Mouse (Mus musculus): ENCODE data around the gene Ube2z.
A peak's percentile ranks its signal among the peaks of the same experiment; 100 is the strongest.

Ube2z gene

GRCm38 (mm10) chr11:96058309-96058708 lies 6.9 kb downstream of the Ube2z start:
- no peak for DNase-seq (ENCODE audit: low spot score)

GRCm38 (mm10) chr11:96050854-96051253 lies 14.3 kb downstream of the Ube2z start:
- DNase-seq (ENCODE audit: low spot score) = no peak

DNA sequence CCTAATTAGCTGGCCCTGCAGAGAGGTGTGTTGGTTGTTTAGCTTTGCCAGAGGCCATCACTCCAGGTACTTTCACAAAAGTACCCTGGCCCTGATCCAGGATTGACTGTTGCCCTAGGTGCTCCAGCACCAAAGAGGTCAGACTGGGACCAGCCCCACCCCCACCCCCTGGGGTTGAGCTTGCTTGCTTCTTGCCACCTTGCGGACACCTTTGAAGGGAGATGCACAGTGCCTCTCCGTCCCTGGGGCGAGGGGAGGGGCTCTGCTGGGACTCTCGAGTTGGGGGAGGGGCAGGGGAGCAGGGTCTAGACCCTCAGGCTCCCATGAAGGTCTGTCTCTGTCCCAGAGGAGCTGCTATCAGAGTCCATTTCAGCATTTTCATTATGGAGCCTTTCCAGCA lies 15.2 kb downstream of the Ube2z start:
- no peak for DNase-seq (ENCODE audit: low spot score)

DNA sequence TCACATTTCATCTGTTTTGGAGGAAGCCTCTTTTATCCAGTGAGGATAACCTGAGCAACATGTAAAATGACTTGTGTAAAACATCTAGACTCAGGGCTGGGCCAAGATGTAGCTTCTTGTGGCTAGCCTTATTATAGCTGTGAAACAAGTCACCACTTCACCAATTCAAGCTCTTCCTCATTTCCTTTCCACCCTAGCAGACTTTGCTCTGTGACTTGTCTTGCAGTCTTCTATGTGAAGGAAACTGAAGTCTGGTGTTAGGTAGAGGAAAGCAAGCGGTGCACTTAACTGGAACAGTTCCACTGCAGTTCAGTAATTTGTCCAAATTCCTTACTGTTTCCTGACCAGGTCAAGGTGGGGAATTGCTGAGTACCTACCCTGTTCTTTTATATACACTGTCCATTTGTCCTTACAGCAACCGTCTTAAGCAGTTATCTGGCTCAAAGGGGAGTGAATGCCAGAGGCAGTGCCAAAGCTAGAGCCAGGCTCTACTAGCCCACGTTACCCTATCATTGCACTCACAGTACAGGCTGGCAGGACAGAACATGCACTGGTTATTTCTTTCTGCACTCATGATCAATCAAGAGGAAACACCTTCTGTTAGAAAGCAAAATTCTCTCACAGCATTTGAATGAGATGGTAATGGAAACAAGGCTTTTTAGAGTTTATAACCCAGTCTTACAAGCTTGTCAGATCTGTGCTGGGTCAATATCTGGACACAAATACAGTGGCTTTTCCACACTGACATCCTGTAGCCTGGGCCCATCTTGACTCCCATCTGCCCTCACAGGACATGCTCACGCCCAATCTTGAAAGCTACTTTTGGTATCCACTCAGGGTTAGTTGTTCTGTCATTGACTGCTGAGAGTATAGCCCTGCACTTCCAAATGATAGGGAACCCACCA lies 17.5 kb downstream of the Ube2z start:
- DNase-seq (ENCODE audit: low spot score) = no peak

- DNase-seq (ENCODE audit: low spot score) = peak; percentile 47
Observed at GRCm38 (mm10) chr11:96046793-96047192, 18.4 kb downstream of the Ube2z start.

DNA sequence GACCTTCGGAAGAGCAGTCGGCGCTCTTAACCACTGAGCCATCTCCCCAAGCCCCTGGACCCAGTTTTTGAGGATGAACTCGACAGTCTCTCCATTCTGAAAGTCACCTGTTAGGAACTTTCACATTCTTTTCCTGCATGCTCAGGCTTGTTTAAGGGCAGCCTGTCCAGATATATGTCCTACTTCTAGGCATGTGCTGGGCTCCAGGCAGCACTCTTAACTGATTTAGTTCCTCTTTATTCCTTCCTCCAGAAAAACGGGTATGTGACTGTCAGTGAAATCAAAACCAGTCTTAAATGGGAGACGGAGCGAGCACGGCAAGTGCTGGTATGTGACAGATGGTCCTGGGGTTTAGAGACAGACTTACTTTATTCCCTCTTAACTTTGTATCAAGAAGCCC lies 19.2 kb downstream of the Ube2z start:
- DNase-seq (ENCODE audit: low spot score) = no peak

DNA sequence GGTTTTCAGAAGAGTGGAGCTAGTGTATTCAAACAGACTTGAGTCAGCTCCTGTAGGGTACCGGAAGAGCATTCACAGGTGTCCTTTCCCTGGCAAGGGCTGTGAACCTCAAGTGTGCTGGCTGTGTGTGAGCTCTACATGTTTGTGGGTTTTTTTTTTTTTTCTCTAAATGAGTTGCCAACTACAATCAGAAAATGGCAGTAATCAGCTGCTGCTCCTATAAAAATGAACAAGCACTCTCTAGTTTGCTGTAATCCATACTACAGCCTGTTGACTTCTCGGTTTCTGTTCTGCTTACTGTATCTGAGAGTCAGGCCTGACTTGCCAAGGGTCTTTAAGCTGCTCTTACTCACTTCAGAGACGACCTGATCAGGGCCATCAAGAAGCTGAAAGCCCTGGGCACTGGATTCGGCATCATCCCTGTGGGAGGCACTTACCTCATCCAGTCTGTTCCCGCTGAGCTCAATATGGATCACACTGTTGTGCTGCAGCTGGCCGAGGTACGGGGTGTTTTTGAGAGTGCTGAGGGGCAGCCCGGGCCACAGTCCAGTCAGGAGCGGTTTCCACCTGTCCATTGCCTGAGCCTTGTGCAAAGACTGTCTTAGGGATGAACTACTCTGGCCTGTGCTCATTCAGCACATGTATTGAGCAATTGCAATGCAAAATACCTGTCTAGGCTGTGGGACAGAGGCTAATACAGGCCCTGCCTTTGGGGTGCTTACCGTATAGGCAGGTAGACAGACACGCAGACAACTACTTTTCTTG lies 20.2 kb downstream of the Ube2z start:
- no peak for DNase-seq (ENCODE audit: low spot score)

DNA sequence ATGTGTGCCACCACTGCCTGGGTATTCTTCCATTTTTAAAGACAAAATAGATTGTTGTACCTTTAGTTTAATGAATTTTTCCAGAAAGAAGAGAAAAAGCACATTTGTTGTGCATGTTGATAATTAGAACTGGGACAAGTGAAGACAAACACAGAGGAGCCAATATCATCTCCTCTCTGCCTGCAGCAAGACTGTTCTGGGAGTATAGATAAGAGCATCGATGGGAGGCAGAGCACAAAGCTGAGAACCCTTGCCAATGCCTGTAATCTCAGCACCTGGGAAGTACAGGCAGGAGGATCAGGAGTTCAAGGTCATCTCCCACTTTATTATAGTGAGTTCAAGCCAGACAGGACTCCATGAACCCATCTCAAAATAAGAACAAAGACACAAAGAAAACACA lies 26.6 kb downstream of the Ube2z start:
- DNase-seq (ENCODE audit: low spot score) = no peak

- DNase-seq (ENCODE audit: low spot score) = no peak
Observed at GRCm38 (mm10) chr11:96037499-96037898, 27.7 kb downstream of the Ube2z start.

GRCm38 (mm10) chr11:96035133-96035532 lies 30.1 kb downstream of the Ube2z start:
- DNase-seq (ENCODE audit: low spot score) = no peak

DNA sequence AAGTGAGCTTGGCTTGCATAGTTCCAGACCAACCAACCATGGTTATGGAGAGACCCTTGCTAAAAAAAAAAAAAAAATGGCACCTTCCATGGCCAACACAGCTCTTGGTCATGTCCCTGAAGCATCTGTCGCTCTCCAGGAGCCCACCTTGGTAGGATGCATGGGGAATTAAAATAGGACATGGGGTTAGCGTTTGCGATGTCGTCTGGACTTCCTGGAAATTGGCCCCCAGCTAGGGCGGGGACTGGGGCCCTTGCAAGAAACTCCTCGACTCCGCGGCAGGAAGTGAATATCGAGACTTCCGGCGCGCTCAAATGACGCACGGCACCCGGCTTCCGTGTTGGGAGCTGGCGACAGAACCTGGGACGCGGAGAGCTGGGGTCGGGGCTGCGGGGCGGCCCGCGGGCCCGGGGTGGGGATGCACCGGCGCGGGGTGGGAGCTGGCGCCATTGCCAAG lies 30.6 kb downstream of the Ube2z start, which contains the start of gene Snf8:
Snf8 (plus strand) TSS at position 290 of the 457 bp plus-strand sequence.
- peak; percentile 95 for DNase-seq (ENCODE audit: low spot score)

DNA sequence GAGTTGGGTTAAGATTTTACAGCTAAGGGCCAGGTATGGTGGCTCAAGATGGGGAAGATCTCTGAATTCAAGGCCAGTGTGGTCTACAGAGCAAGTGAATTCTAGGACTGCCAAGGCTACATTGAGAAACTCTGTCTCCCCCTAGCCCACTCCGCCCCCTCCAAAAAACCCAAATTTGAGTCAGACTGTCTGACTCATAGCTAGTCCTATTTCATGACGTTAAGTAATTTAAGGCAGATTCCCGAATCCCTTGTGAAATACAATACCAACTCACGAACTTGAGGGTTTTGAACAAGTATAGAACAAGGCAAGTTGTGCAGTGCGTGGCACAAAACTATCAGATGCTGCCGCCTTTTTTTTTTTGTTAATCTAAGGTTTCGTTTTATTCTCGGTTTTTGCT lies 31.1 kb downstream of the Ube2z start:
- DNase-seq (ENCODE audit: low spot score) = no peak

DNA sequence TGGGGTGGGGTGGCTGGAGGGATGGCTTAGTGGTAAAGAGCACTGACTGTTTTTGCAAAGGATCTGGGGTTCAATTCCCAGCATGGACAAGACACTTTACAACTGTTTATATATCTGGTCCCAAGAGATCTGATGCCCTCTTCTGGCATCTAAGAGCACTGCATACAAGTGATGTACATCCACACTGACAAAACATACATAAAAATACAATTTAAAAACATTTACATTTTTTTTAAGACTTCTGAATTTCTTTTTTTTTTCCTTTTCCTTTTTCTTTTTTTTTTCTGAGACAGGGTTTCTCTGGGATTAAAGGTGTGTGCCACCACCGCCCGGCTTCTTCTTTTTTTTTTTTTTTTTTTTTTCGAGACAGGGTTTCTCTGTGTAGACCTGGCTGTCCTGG lies 31.9 kb downstream of the Ube2z start:
- no peak for DNase-seq (ENCODE audit: low spot score)

- no peak for DNase-seq (ENCODE audit: low spot score)
Observed at GRCm38 (mm10) chr11:96031701-96032100, 33.5 kb downstream of the Ube2z start.

DNA sequence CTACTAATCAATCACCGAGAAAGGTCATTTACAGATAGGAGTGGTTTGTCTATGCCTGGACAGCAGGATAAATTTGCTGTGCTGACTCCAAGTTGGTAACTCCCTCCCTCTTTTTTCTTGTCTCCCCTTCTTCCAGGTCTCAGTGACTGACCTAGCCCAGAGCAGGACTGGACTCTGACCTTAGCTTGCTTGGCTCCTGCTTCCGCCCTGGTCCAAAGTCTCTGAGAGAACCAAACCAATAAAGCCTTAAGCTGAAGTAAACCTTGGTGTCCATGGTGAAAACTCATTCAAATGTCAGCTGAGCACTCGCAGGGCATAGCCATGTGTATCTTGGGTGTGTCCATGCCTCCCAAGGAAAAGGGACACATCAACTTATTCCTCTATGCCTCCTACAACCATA lies 34.6 kb downstream of the Ube2z start:
- DNase-seq (ENCODE audit: low spot score) = peak; percentile 83

- DNase-seq (ENCODE audit: low spot score) = no peak
Observed at GRCm38 (mm10) chr11:96028130-96028529, 37.1 kb downstream of the Ube2z start.

DNA sequence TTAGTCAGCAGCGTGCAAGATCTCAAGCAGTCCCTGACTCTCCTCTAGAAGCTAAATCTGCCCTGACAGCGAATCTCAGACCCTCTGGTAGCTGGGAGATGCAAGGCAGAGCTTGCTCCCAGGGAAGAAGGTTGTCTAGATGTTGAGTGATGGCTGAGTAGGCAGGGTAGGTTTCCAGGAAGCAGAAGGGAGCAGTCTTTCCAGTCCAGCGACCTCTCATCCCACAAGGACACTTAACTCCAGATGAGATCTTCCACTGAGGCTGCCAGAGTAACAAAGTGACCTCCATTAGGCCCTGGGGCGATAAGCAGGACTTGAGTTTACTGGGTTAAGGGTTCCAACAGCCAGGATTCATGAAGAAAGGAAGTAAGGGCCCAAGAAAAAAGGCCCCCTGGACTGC lies 44.6 kb downstream of the Ube2z start:
- DNase-seq (ENCODE audit: low spot score) = no peak

GRCm38 (mm10) chr11:96017941-96018351 lies 47.2 kb downstream of the Ube2z start:
- DNase-seq (ENCODE audit: low spot score) = peak; percentile 75

- no peak for DNase-seq (ENCODE audit: low spot score)
Observed at GRCm38 (mm10) chr11:96015421-96015820, 49.8 kb downstream of the Ube2z start.

DNA sequence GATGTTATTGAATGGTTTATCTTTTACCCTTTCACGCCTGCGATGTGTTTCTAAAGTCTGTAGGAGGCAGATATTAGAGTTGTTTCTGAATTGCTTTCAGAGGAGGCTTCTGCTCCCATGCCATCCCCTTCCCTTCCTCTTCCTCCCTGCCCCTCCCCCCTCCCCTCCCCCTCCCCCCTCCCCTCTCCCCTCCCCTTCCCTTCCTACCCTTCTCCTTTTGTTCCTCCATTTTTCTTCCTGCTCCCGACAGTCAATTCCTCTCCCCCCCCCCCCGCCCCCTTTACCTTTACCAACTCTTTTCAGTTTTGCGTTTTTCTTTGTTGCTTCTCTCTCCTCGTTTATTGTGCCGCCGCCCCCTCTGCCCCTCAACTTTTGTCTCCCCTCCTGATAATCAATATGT lies 53.2 kb downstream of the Ube2z start:
- DNase-seq (ENCODE audit: low spot score) = no peak

- no peak for DNase-seq (ENCODE audit: low spot score)
Observed at GRCm38 (mm10) chr11:96008827-96009226, 56.4 kb downstream of the Ube2z start.

DNA sequence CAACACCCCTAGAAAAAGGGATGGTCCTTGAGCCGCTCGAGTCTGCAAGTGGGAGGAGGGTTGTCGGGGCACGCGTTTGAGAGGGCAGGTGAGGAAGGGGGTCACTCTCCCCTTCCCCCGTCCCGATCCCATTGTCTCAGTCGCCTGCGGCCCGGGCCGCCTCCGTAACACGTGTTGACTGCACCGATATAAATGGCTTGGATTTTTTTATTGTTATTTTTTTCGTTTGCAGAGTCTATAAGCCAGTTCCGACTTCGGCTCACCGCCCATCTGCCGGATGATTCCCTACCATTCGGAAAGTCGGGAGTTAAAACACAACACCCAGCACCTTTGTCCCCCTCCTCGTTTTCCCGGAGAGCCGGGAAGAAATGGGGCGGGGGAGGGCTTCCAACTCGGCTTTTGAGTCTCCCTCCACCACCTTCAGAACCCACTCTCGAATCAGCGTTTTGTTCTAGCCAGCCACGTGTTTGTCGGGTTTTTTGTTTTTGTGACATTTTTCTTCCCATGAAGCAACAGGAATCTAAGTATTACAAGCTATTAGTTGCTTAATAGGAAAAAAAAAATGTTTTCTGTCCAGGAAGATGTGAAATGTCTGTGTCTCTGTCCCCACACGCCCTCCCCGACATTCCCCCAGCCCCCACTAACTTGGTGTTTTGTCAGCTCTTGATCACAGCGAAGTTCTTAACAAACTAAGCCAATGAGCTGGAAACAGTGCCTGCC lies 57.5 kb downstream of the Ube2z start:
- peak; percentile 62 for DNase-seq (ENCODE audit: low spot score)

Data from yolk sac, embryonic 10.5 days (tissue).